Mouse (Mus musculus) CH12.LX (cell line): ENCODE data around the gene Rtp3.

ENCODE experiments used
- CHD2 ChIP-seq: IDR thresholded peaks from 2 replicates; pipeline ENCODE4 v1.6.1; 2011; ENCODE audit warnings: low read length, improper control_type of control experiment
- CTCF ChIP-seq, 2 experiments: IDR thresholded peaks in 1 of 2; conservative IDR thresholded peaks in 1 of 2; 2 replicates each; pipeline ENCODE4 v1.5.1; 2011 to 2012; ENCODE audit warnings: low read depth in 2 of 2, low read length in 2 of 2, improper control_type of control experiment in 1 of 2, inconsistent platforms in 1 of 2, mild to moderate bottlenecking in 1 of 2, moderate library complexity in 1 of 2
- ETS1 ChIP-seq: conservative IDR thresholded peaks from 2 replicates; pipeline ENCODE4 v1.6.1; 2012; ENCODE audit warnings: low read depth, mild to moderate bottlenecking, inconsistent platforms, low read length, improper control_type of control experiment, moderate library complexity
- MAX ChIP-seq: IDR thresholded peaks from 2 replicates; pipeline ENCODE4 v1.6.1; 2011; ENCODE audit warnings: low read length, improper control_type of control experiment
- NRF1 ChIP-seq: IDR thresholded peaks from 2 replicates; pipeline ENCODE4 v1.6.1; 2014; ENCODE audit warnings: low read depth, mild to moderate bottlenecking, inconsistent platforms, low read length, improper control_type of control experiment, moderate library complexity
- POLR2A ChIP-seq: IDR thresholded peaks from 2 replicates; pipeline ENCODE4 v1.6.1; 2011; ENCODE audit warnings: low read depth, mild to moderate bottlenecking, improper control_type of control experiment, low read length
- SMC3 ChIP-seq: IDR thresholded peaks from 2 replicates; pipeline ENCODE4 v1.6.1; 2011; ENCODE audit warnings: low read depth, low read length, improper control_type of control experiment
- TBP ChIP-seq: conservative IDR thresholded peaks from 2 replicates; pipeline ENCODE4 v1.6.1; 2011; ENCODE audit warnings: low read depth, low read length, improper control_type of control experiment
- TCF12 ChIP-seq: IDR thresholded peaks from 2 replicates; pipeline ENCODE4 v1.6.1; 2014; ENCODE audit warnings: low read depth, mild to moderate bottlenecking, inconsistent platforms, low read length, improper control_type of control experiment
- USF1 ChIP-seq: IDR thresholded peaks from 2 replicates; pipeline ENCODE4 v1.6.1; 2014; ENCODE audit warnings: low read depth, mild to moderate bottlenecking, inconsistent platforms, low read length, improper control_type of control experiment

GRCm38 (mm10) chr9:110952398-110952797 is 38.0 kb downstream of the Rtp3 start:
- TF ChIP-seq CTCF (conservative IDR thresholded peaks at IDR 0.05 in 1 of 2, IDR thresholded peaks at IDR 0.05 in 1 of 2; ENCODE audit: low read depth in 2 of 2, low read length in 2 of 2) (no peak), POLR2A (no peak), SMC3 (no peak), USF1 (no peak), NRF1 (no peak), TBP (no peak), ETS1 (no peak), CHD2 (no peak), TCF12 (no peak), MAX (no peak)
